Mouse (Mus musculus): ENCODE measurements at regions not wholly inside any gene's neighbourhood (a gene's known extent, or its start where the extent isn't known, plus 50 kb on each side); places are given as distances from the start of the nearest gene placed in this dataset.

DNA sequence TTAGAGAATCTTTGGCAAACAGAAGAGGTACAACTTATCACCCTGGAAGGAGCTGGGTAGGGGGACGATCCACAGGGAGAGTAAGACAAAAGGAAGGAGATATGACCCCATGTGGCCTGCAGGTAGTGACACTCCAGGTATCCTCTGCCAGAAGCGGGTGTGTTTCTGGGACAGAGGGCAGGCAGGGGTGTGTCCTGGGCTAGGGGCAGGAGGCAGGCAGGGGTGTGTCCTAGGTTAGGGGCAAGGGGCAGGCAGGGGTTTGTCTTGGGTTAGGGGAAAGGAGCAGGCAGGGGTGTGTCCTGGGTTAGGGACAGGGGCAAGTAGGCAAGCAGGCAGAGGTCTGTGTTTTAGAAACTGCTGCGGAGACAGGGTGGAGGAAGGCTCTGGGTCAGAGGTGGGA, 120.5 kb downstream of the Cyp26b1 start:
- Histone ChIP-seq H3K27ac (no peak overlapping the region), H3K36me3 (replicated peaks) (no peaks in the 10 kb centered on the region), H3K4me1 (peaks cover 13% of the 10 kb centered on the region), H3K9me3 (no peaks in the 10 kb centered on the region), H3K27me3 (ENCODE audit: poor library complexity, severe bottlenecking) (no peaks in the 10 kb centered on the region), H3K4me3 (no peak overlapping the region)
- 67% methylated on average over 3 of the region's 3 CpGs for WGBS
- no peak for DNase-seq (ENCODE audit: extremely low spot score, low spot score)

DNA sequence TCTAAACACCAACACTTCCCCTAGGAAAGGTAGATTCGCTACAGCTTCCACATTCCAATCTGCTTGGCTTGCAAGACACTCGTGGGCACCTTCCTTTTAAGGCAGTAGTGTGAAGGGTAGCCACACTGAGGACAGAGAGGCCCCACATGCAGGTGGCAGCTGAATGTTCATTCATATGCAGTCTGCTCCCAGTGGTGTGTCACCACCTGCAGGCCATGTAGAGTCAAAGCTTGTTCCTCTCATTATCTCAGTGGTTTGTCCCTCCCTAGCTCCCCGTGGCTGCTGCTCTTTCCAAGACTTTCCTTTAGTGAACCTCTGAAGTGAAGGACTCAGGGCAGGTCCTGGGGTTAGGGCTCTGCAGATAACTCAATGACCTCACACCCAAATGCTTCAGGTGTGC, 121.4 kb downstream of the Cyp26b1 start:
- no peaks in the 10 kb centered on the region for H3K9me3 ChIP-seq
- no peaks in the 10 kb centered on the region for H3K27me3 ChIP-seq (ENCODE audit: poor library complexity, severe bottlenecking)
- peaks cover 10% of the 10 kb centered on the region for H3K4me1 ChIP-seq
- no peaks in the 10 kb centered on the region for H3K36me3 ChIP-seq (replicated peaks)
- no peak overlapping the region for H3K4me3 ChIP-seq
- 33% methylated on average over 3 of the region's 3 CpGs for WGBS
- DNase-seq (ENCODE audit: extremely low spot score, low spot score) = no peak
- no peak overlapping the region for H3K27ac ChIP-seq

GRCm38 (mm10) chr6:84467319-84467718, 126.4 kb downstream of the Cyp26b1 start:
- WGBS = 91% methylated on average over 3 of the region's 3 CpGs
- H3K27ac ChIP-seq = no peak overlapping the region
- no peak overlapping the region for H3K4me3 ChIP-seq
- no peaks in the 10 kb centered on the region for H3K27me3 ChIP-seq (ENCODE audit: poor library complexity, severe bottlenecking)
- no peaks in the 10 kb centered on the region for H3K36me3 ChIP-seq (replicated peaks)
- no peak for DNase-seq (ENCODE audit: extremely low spot score, low spot score)
- H3K9me3 ChIP-seq = no peaks in the 10 kb centered on the region
- H3K4me1 ChIP-seq = no peaks in the 10 kb centered on the region

DNA sequence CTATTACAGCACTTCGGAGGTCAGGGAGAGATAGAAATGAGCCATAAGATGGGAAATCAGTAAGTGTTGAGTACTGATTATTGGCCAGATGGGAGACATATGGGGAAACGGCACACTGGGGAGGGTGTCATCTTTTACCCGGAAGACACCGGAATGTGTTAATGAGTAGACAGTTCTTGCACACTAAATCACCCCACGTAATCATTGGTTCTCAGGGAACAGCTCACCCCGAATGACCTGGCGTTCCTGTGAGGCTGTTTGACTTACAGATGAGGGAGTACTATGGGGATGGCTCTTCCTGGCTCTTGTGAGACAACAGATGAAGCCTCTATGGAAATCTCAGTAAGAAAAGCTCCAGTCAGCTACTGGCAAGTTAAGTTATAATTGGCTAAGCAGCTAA, 127.5 kb downstream of the Cyp26b1 start:
- Histone ChIP-seq H3K27me3 (ENCODE audit: poor library complexity, severe bottlenecking) (no peaks in the 10 kb centered on the region), H3K27ac (no peak overlapping the region), H3K36me3 (replicated peaks) (no peaks in the 10 kb centered on the region), H3K4me1 (no peaks in the 10 kb centered on the region), H3K4me3 (no peak overlapping the region), H3K9me3 (no peaks in the 10 kb centered on the region)
- DNase-seq (ENCODE audit: extremely low spot score, low spot score) = no peak
- WGBS = 84% methylated on average over 7 of the region's 7 CpGs

DNA sequence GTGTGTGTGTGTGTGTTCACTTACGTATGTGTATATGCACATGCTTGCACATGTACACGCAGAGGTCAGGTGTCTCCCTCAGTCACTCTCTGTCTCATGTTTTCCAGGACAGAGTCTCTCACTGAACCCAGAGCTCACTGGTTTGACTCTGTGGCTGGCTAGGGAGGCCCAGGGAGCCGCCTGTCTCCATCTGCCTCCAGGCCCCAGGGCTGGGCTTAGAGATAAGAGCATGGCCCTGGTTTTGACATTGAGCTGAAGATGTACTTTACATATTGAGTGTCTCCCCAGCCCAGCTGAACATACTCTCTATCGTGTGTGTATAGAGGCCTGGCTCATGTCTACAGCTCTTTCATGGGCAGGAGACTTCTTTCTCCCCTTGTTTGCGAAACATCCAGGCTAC, 128.1 kb downstream of the Cyp26b1 start:
- H3K4me1 ChIP-seq = no peaks in the 10 kb centered on the region
- 91% methylated on average over 5 of the region's 5 CpGs for WGBS
- no peaks in the 10 kb centered on the region for H3K27me3 ChIP-seq (ENCODE audit: poor library complexity, severe bottlenecking)
- no peak overlapping the region for H3K27ac ChIP-seq
- H3K36me3 ChIP-seq (replicated peaks) = no peaks in the 10 kb centered on the region
- DNase-seq (ENCODE audit: extremely low spot score, low spot score) = no peak
- no peak overlapping the region for H3K4me3 ChIP-seq
- no peaks in the 10 kb centered on the region for H3K9me3 ChIP-seq

GRCm38 (mm10) chr6:84463592-84464367, 129.9 kb downstream of the Cyp26b1 start:
- no peak for DNase-seq (ENCODE audit: extremely low spot score, low spot score)
- no peak overlapping the region for H3K4me3 ChIP-seq
- no peaks in the 10 kb centered on the region for H3K27me3 ChIP-seq (ENCODE audit: poor library complexity, severe bottlenecking)
- H3K27ac ChIP-seq = no peak overlapping the region
- H3K9me3 ChIP-seq = no peaks in the 10 kb centered on the region
- no peaks in the 10 kb centered on the region for H3K4me1 ChIP-seq
- H3K36me3 ChIP-seq (replicated peaks) = no peaks in the 10 kb centered on the region
- 90% methylated on average over 7 of the region's 7 CpGs for WGBS

GRCm38 (mm10) chr6:84456803-84457202, 136.9 kb downstream of the Cyp26b1 start:
- no peak for DNase-seq (ENCODE audit: extremely low spot score, low spot score)
- no peaks in the 10 kb centered on the region for H3K27me3 ChIP-seq (ENCODE audit: poor library complexity, severe bottlenecking)
- no peaks in the 10 kb centered on the region for H3K9me3 ChIP-seq
- WGBS = 88% methylated on average over 3 of the region's 3 CpGs
- no peaks in the 10 kb centered on the region for H3K36me3 ChIP-seq (replicated peaks)
- H3K4me1 ChIP-seq = no peaks in the 10 kb centered on the region
- no peak overlapping the region for H3K27ac ChIP-seq
- H3K4me3 ChIP-seq = no peak overlapping the region

GRCm38 (mm10) chr6:84445093-84445492, 148.6 kb downstream of the Cyp26b1 start:
- no peaks in the 10 kb centered on the region for H3K4me1 ChIP-seq
- H3K4me3 ChIP-seq = no peak overlapping the region
- no peak for DNase-seq (ENCODE audit: extremely low spot score, low spot score)
- 69% methylated on average over 4 of the region's 4 CpGs for WGBS
- H3K9me3 ChIP-seq = no peaks in the 10 kb centered on the region; the same call in 1 of the 2 replicates
- H3K36me3 ChIP-seq (replicated peaks) = no peaks in the 10 kb centered on the region
- no peaks in the 10 kb centered on the region for H3K27me3 ChIP-seq (ENCODE audit: poor library complexity, severe bottlenecking)
- H3K27ac ChIP-seq = no peak overlapping the region

DNA sequence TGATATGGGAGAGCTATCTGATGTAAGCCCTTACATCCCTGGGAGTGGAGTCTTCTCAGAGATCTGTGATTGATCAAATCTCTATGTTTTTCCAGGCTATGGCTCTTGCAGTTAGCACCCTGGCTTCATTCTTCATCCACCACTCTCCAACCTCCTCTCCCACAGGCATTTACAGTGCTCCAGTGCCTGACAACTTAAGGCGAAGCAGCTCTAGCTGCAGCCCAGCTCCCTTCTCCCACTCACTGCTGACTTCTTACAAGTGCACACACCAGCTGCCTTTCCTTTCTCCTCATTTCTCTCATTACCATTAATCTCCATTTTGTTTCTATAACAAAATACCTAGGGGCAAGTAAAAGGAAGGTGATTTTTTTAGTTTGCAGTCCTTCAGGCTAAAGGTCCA, 151.0 kb downstream of the Cyp26b1 start:
- 82% methylated on average over 1 of the region's 1 CpGs for WGBS

DNA sequence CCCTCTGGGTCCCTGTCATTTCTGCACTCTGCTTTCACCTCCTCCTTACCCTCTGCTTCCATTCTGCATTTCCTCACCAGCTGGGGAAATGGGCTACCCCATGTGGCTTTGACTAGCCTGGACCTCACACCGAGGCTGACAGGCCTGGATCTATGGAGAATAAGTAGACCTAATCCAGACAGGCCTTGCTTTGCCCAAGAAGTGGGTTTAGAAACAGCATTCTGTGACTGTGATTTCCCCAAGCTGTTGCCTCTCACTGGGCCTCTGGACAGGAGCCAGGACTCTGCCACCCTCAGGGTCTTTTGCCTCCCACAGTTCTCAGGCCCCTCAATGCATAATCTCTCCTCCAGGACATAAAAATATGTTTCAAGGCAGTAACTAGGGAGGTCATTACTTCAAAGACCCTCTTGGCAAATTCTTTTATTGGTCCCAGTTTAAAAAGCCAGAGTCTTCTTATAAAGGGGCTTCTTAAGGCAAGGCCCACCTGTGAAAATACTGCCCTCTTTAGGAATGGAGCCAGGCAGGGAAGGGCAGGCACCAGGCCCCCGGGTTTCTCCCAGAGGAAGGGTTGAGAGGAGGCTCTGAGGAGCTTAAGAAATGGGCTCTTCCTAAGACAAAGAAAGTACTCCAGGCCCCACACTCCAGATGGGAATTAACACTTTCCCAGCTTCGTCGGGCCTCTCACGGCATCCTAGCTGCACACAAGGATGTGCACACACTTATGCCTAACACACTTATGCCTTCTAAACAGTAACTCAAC, 151.8 kb downstream of the Cyp26b1 start:
- Histone ChIP-seq H3K27ac (no peak overlapping the region), H3K9me3 (no peaks in the 10 kb centered on the region; the same call in 1 of the 2 replicates), H3K36me3 (replicated peaks) (no peaks in the 10 kb centered on the region), H3K4me3 (no peak overlapping the region), H3K27me3 (ENCODE audit: poor library complexity, severe bottlenecking) (no peaks in the 10 kb centered on the region), H3K4me1 (no peaks in the 10 kb centered on the region)
- WGBS = 79% methylated on average over 5 of the region's 5 CpGs
- no peak for DNase-seq (ENCODE audit: extremely low spot score, low spot score)

More for the DNA sequence above, 151.0 kb downstream of the Cyp26b1 start:
- no peaks in the 10 kb centered on the region; the same call in 1 of the 2 replicates for H3K9me3 ChIP-seq
- DNase-seq (ENCODE audit: extremely low spot score, low spot score) = no peak
- no peaks in the 10 kb centered on the region for H3K4me1 ChIP-seq
- H3K27me3 ChIP-seq (ENCODE audit: poor library complexity, severe bottlenecking) = no peaks in the 10 kb centered on the region
- H3K27ac ChIP-seq = no peak overlapping the region
- H3K36me3 ChIP-seq (replicated peaks) = no peaks in the 10 kb centered on the region
- no peak overlapping the region for H3K4me3 ChIP-seq

- WGBS = 85% methylated on average over 1 of the region's 1 CpGs
- H3K4me3 ChIP-seq = no peak overlapping the region
- H3K27me3 ChIP-seq (ENCODE audit: poor library complexity, severe bottlenecking) = no peaks in the 10 kb centered on the region
- peaks cover 8% of the 10 kb centered on the region for H3K4me1 ChIP-seq
- H3K9me3 ChIP-seq = no peaks in the 10 kb centered on the region; the same call in 1 of the 2 replicates
- DNase-seq (ENCODE audit: extremely low spot score, low spot score) = no peak
- H3K36me3 ChIP-seq (replicated peaks) = no peaks in the 10 kb centered on the region
- no peak overlapping the region for H3K27ac ChIP-seq
Observed at GRCm38 (mm10) chr6:84436716-84437115, 157.0 kb downstream of the Cyp26b1 start.

DNA sequence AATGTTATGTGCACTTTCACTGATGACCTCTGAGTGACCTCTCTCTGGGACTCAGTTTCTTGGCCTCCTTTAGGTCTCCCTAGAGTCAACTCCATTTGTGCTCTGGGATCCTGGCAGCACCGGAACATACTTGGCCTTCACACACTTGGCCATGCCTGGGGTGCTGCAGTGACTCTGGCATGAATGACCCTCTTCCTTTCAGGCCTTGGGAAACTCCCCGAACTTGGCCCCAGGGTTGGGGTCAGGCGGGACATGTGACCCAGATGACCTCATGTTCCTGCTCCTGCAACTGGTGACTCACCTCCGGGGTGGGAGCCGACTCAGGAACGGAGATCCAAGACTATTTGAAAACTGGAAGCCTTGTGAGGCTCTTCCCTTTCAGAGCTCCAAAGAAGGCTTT, 159.2 kb downstream of the Cyp26b1 start:
- no peaks in the 10 kb centered on the region for H3K27me3 ChIP-seq (ENCODE audit: poor library complexity, severe bottlenecking)
- WGBS = 81% methylated on average over 6 of the region's 6 CpGs
- H3K9me3 ChIP-seq = no peaks in the 10 kb centered on the region
- no peak overlapping the region for H3K27ac ChIP-seq
- DNase-seq (ENCODE audit: extremely low spot score, low spot score) = no peak
- no peaks in the 10 kb centered on the region for H3K36me3 ChIP-seq (replicated peaks)
- peaks cover 24% of the 10 kb centered on the region for H3K4me1 ChIP-seq
- no peak overlapping the region for H3K4me3 ChIP-seq

DNA sequence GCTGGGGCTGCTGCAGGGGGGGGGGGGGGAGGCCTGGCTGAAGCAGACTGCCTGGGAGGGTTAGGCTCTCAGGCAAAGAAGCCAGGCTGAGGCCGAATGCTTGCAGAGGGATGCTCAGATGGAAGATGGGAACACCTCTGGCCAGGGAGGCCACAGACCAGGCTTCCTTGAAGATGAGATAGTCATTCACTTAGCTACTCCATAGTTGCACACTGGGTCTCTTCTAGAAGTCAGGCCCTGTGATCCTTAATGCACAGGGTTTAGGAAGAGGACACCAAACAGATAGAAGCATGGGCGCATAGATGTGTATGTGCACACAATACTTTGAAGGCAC, 162.1 kb downstream of the Cyp26b1 start:
- no peak overlapping the region for H3K4me3 ChIP-seq
- WGBS = 72% methylated on average over 2 of the region's 2 CpGs
- no peaks in the 10 kb centered on the region for H3K27me3 ChIP-seq (ENCODE audit: poor library complexity, severe bottlenecking)
- no peak for DNase-seq (ENCODE audit: extremely low spot score, low spot score)
- H3K27ac ChIP-seq = peak overlapping the region; percentile 83
- no peaks in the 10 kb centered on the region for H3K9me3 ChIP-seq
- no peaks in the 10 kb centered on the region for H3K36me3 ChIP-seq (replicated peaks)
- peaks cover 24% of the 10 kb centered on the region for H3K4me1 ChIP-seq

Data from forebrain, embryonic 10.5 days (tissue).